Mouse (Mus musculus) MEL (cell line): Measurements from ENCODE around the gene Gal3st3. TPM values are rescaled to one million over a fixed set of nuclear protein-coding genes. Genes with fewer than 3 reads are reported as not detected.

ENCODE experiments used
- DNase-seq: peaks from one replicate; pipeline ENCODE4 v3.0.0; 2011; ENCODE audit warnings: low read depth, low spot score
- H3K27ac ChIP-seq: 2 replicates; pipeline ENCODE4 v1.5.1; 2012; ENCODE audit warnings: low read depth, mild to moderate bottlenecking, control low read depth, low read length, moderate library complexity; ENCODE audit not compliant: control insufficient read depth
- H3K27me3 ChIP-seq, 2 experiments: fragments of 150-350 bp in 1 of 2; sonication (generic) in 1 of 2; 2 replicates each; pipeline ENCODE4 v1.6.1; 2012; ENCODE audit warnings: low read length in 2 of 2, mild to moderate bottlenecking in 2 of 2, improper control_type of control experiment in 1 of 2, moderate library complexity in 1 of 2; ENCODE audit not compliant: insufficient read depth in 2 of 2, control insufficient read depth in 1 of 2
- H3K36me3 ChIP-seq, 2 experiments: 2 replicates each; pipeline ENCODE4 v1.6.1; 2012 to 2014; ENCODE audit warnings: low read length in 2 of 2, improper control_type of control experiment in 1 of 2, inconsistent platforms in 1 of 2, mild to moderate bottlenecking in 1 of 2; ENCODE audit not compliant: insufficient read depth in 2 of 2, control insufficient read depth in 1 of 2
- H3K4me1 ChIP-seq, 2 experiments: fragments of 150-350 bp in 1 of 2; sonication (generic) in 1 of 2; 2 replicates each; pipeline ENCODE4 v1.6.1; 2012; ENCODE audit warnings: low read length in 2 of 2, improper control_type of control experiment in 1 of 2, mild to moderate bottlenecking in 1 of 2; ENCODE audit not compliant: insufficient read depth in 2 of 2, control insufficient read depth in 1 of 2
- H3K4me3 ChIP-seq, 2 experiments: fragments of 150-350 bp in 1 of 2; sonication (generic) in 1 of 2; 2 replicates each; pipeline ENCODE4 v1.5.1; 2012; ENCODE audit warnings: low read depth in 2 of 2, low read length in 2 of 2, mild to moderate bottlenecking in 2 of 2, moderate library complexity in 2 of 2, control low read depth in 1 of 2, improper control_type of control experiment in 1 of 2; ENCODE audit not compliant: control insufficient read depth in 1 of 2, insufficient read depth in 1 of 2
- H3K79me2 ChIP-seq: 2 replicates; pipeline ENCODE4 v1.6.1; 2012; ENCODE audit warnings: mild to moderate bottlenecking, low read length, moderate library complexity; ENCODE audit not compliant: control insufficient read depth, poor library complexity, insufficient read depth
- H3K9ac ChIP-seq: 2 replicates; pipeline ENCODE4 v1.6.1; 2012; ENCODE audit warnings: low read depth, mild to moderate bottlenecking, control low read depth, low read length, moderate library complexity; ENCODE audit not compliant: control insufficient read depth, poor library complexity, severe bottlenecking
- H3K9me3 ChIP-seq: fragments of 150-350 bp; sonication (generic); replicated peaks from 2 replicates; pipeline ENCODE4 v1.6.1; 2012; ENCODE audit warnings: mild to moderate bottlenecking, low read length, improper control_type of control experiment, moderate library complexity; ENCODE audit not compliant: insufficient read depth
- BHLHE40 ChIP-seq: IDR thresholded peaks from 2 replicates; pipeline ENCODE4 v1.6.1; 2012; ENCODE audit warnings: low read depth, mild to moderate bottlenecking, inconsistent platforms, low read length, improper control_type of control experiment, borderline replicate concordance
- CHD1 ChIP-seq: IDR thresholded peaks from 2 replicates; pipeline ENCODE4 v1.6.1; 2012; ENCODE audit warnings: low read depth, mild to moderate bottlenecking, inconsistent platforms, low read length, improper control_type of control experiment
- E2F4 ChIP-seq: IDR thresholded peaks from 2 replicates; pipeline ENCODE4 v1.6.1; 2011; ENCODE audit warnings: low read depth, low read length, improper control_type of control experiment, borderline replicate concordance
- HCFC1 ChIP-seq: IDR thresholded peaks from 2 replicates; pipeline ENCODE4 v1.6.1; 2012; ENCODE audit warnings: low read depth, mild to moderate bottlenecking, inconsistent platforms, low read length, improper control_type of control experiment, moderate library complexity
- KAT2A ChIP-seq: conservative IDR thresholded peaks from 2 replicates; pipeline ENCODE4 v1.6.1; 2012; ENCODE audit warnings: low read depth, low read length, improper control_type of control experiment, inconsistent platforms
- MAX ChIP-seq: IDR thresholded peaks from 2 replicates; pipeline ENCODE4 v1.6.1; 2011; ENCODE audit warnings: low read length, improper control_type of control experiment
- MXI1 ChIP-seq: IDR thresholded peaks from 2 replicates; pipeline ENCODE4 v1.6.1; 2011; ENCODE audit warnings: mild to moderate bottlenecking, low read depth, low read length, improper control_type of control experiment
- MYB ChIP-seq: IDR thresholded peaks from 2 replicates; pipeline ENCODE4 v1.6.1; 2011; ENCODE audit warnings: mild to moderate bottlenecking, low read depth, low read length, improper control_type of control experiment
- NELFE ChIP-seq: IDR thresholded peaks from 2 replicates; pipeline ENCODE4 v1.6.1; 2011; ENCODE audit warnings: low read depth, low read length, improper control_type of control experiment
- POLR2A ChIP-seq, 2 experiments: IDR thresholded peaks; 2 replicates each; pipeline ENCODE4 v1.6.1; 2011 to 2012; ENCODE audit warnings: low read length in 2 of 2, mild to moderate bottlenecking in 2 of 2, control low read depth in 1 of 2, improper control_type of control experiment in 1 of 2, low read depth in 1 of 2, moderate library complexity in 1 of 2; ENCODE audit not compliant: control insufficient read depth in 1 of 2, insufficient read depth in 1 of 2, poor library complexity in 1 of 2
- RAD21 ChIP-seq: IDR thresholded peaks from 2 replicates; pipeline ENCODE4 v1.6.1; 2011; ENCODE audit warnings: mild to moderate bottlenecking, low read depth, low read length, improper control_type of control experiment
- SIN3A ChIP-seq: IDR thresholded peaks from 2 replicates; pipeline ENCODE4 v1.6.1; 2012; ENCODE audit warnings: low read length, improper control_type of control experiment, inconsistent platforms
- SMC3 ChIP-seq: IDR thresholded peaks from 2 replicates; pipeline ENCODE4 v1.6.1; 2011; ENCODE audit warnings: low read depth, low read length, improper control_type of control experiment
- TAL1 ChIP-seq: IDR thresholded peaks from 2 replicates; pipeline ENCODE4 v1.6.1; 2012; ENCODE audit warnings: mild to moderate bottlenecking, inconsistent platforms, low read length, moderate library complexity, mixed read lengths
- ZC3H11A ChIP-seq: IDR thresholded peaks from 2 replicates; pipeline ENCODE4 v1.6.1; 2012; ENCODE audit warnings: low read depth, mild to moderate bottlenecking, inconsistent platforms, low read length, improper control_type of control experiment
- ZMIZ1 ChIP-seq: IDR thresholded peaks from 2 replicates; pipeline ENCODE4 v1.6.1; 2012; ENCODE audit warnings: low read depth, mild to moderate bottlenecking, inconsistent platforms, low read length, improper control_type of control experiment, moderate library complexity
- ZNF384 ChIP-seq: IDR thresholded peaks from 2 replicates; pipeline ENCODE4 v1.6.1; 2012; ENCODE audit warnings: low read depth, mild to moderate bottlenecking, inconsistent platforms, low read length, improper control_type of control experiment
- polyA plus RNA-seq, 2 experiments: library from polyadenylated mRNA; stranded (reverse) in 1 of 2; unstranded in 1 of 2; fragments of >175 nt in 1 of 2; fragments of >200 nt in 1 of 2; gene quantifications; 2 replicates each; pipeline versions ENCODE4 v1.2.1 to v1.2.4; 2012; ENCODE audit warnings: low replicate concordance in 2 of 2, low read depth in 1 of 2; ENCODE audit not compliant: insufficient read length in 2 of 2, insufficient read depth in 1 of 2, missing spikeins in 1 of 2
- total RNA-seq: library from RNA; depleted of rRNA; stranded (reverse); fragments of 300-350 nt; gene quantifications from 2 replicates; pipeline ENCODE4 v1.2.3, GENCODE M21; 2012; rRNA removed

Gene Gal3st3
- total RNA-seq (not detected in 2 replicates), polyA plus RNA-seq (under 1 TPM in 1 of 2 experiments, not detected in 1; 0.04 TPM)

DNA sequence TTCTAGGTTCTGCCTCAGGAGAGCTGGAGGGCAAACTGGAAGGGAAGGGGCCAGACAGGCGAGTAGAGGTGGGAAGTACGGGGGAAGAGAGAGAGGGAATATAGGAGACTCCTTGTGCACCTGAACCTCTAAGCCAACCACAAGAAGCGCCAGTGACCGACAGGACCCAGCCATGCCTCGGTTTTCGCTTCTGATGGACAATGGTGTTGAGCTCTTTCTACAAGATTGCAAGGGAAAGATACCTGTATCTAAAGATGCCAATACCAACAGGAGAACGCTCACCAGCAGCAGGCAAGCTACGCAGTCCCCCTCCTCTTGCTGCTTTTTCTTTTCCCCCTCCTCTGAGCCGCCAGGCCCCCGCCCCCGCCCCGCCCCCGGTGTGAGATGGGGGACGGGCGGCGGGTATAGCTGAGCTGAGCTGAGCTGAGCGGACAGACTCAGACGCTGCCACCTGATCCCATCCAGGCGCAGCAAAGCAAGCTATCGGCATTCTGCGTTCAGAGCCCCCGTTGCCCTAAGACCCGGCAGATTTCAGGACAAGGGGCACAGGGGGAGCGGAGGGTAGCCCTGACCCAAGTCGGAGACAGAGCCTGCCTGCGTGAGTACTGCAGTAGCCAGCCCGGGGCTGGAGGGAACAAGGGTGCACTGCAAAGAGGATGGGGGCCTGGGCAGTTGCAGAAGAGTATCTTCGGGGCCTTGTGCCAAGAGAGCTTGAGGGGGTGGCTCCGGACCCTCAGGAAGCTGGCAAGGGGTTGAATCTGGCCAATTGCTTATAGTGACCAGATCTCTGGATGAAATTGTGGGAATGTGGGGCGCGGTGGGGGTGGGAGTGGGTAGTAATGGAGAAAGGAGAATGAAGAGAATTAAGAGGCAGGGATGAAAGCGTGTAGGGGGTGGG, at the start of gene Gal3st3:
Gene Gal3st3 (plus strand): TSS at position 429 of the 898 bp plus-strand sequence.
- H3K79me2 ChIP-seq: peaks cover 17% of the 10 kb centered on the region
- H3K9ac ChIP-seq: no peak within 1 kb of the TSS
- TF ChIP-seq BHLHE40 (no peak), ZC3H11A (no peak), NELFE (no peak), SMC3 (no peak), RAD21 (no peak), HCFC1 (no peak), KAT2A (no peak), POLR2A (IDR thresholded peaks at IDR 0.05; ENCODE audit: control insufficient read depth in 1 of 2, insufficient read depth in 1 of 2, low read depth in 1 of 2, low read length in 2 of 2, poor library complexity in 1 of 2) (no peak), ZNF384 (no peak), TAL1 (no peak), ZMIZ1 (no peak), E2F4 (no peak), SIN3A (no peak), CHD1 (no peak), MYB (no peak)
- H3K4me3 ChIP-seq: no peak within 1 kb of the TSS
- H3K36me3 ChIP-seq: peaks cover 3 to 17% of the 10 kb centered on the region in 2 experiments; a peak in 3 of 4 replicates
- H3K9me3 ChIP-seq: no peaks in the 10 kb centered on the region
- peaks cover 5 to 12% of the 10 kb centered on the region in 2 experiments for H3K4me1 ChIP-seq
- no peak within 1 kb of the TSS for H3K27ac ChIP-seq
- no peak for DNase-seq
- no peaks in the 10 kb centered on the region for H3K27me3 ChIP-seq

DNA sequence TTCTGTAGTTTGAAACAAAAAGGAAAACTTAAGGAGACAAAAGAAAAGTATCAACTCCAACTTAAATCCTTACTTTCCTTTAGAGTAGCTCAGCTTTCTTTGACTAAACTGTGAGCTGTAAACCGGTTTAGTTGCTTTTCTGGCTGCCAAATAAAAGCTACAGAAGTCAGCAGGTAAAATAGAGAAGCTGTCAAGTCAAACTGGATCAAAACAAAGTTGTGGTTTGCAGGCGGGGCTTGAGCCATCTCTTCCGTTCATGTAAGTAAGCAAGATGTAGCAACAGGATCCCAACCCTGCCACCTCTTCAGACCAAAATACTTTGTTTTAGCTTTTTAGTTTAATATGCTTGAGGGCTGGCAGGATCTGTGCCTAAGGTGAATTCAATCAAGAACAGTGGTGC, 41.0 kb upstream of the Gal3st3 start:
- TF ChIP-seq SIN3A (peak; percentile 79), MXI1 (peak; percentile 41; the same call in 1 of the 2 replicates), MAX (no peak)
- H3K9me3 ChIP-seq: no peaks in the 10 kb centered on the region
- H3K36me3 ChIP-seq: peaks cover 0 to 10% of the 10 kb centered on the region in 2 experiments; a peak in 2 of 4 replicates
- no peak overlapping the region for H3K9ac ChIP-seq
- peak overlapping the region in 1 of 2 experiments; percentile 45; a peak in 2 of 4 replicates for H3K4me3 ChIP-seq
- peak; percentile 81 for DNase-seq
- H3K27me3 ChIP-seq: no peaks in the 10 kb centered on the region
- peak overlapping the region; percentile 11; the same call in 1 of the 2 replicates for H3K27ac ChIP-seq
- peaks cover 3 to 10% of the 10 kb centered on the region in 2 experiments for H3K4me1 ChIP-seq
- no peaks in the 10 kb centered on the region for H3K79me2 ChIP-seq
